Mouse (Mus musculus) limb, embryonic 11.5 days (tissue): ENCODE data around the gene Mvd. TPM values are rescaled to one million over a fixed set of nuclear protein-coding genes. Genes with fewer than 3 reads are reported as not detected.
A peak's percentile ranks its signal among the peaks of the same experiment; 100 is the strongest.

Experiments
- ATAC-seq: fragments of 200-750 bp; cut with Nextera tagmentation; 2 replicates; pipeline ENCODE4 v1.8.0; 2017; ENCODE audit warnings: low read depth; ENCODE audit not compliant: insufficient number of reproducible peaks, low FRiP score, low TSS enrichment
- DNase-seq: peaks from one replicate; pipeline ENCODE4 v3.0.0-alpha.2; 2015; ENCODE audit warnings: low spot score
- H3K27ac ChIP-seq: fragments of 300-500 bp; sonication (generic); replicated peaks from 2 replicates; pipeline ENCODE4 v1.5.1; 2014; ENCODE audit warnings: low read depth, mild to moderate bottlenecking, low read length
- H3K27me3 ChIP-seq: fragments of 300-500 bp; sonication (generic); 2 replicates; pipeline ENCODE4 v1.6.1; 2014; ENCODE audit warnings: mild to moderate bottlenecking, low read length, mixed read lengths; ENCODE audit not compliant: control insufficient read depth, insufficient read depth
- H3K36me3 ChIP-seq: fragments of 300-500 bp; sonication (generic); 2 replicates; pipeline ENCODE4 v1.6.1; 2014; ENCODE audit warnings: mild to moderate bottlenecking, low read length, moderate library complexity, mixed read lengths; ENCODE audit not compliant: control insufficient read depth, insufficient read depth
- H3K4me1 ChIP-seq: fragments of 300-500 bp; sonication (generic); 2 replicates; pipeline ENCODE4 v1.6.1; 2014; ENCODE audit warnings: low read length, mixed read lengths; ENCODE audit not compliant: control insufficient read depth, insufficient read depth
- H3K4me2 ChIP-seq: fragments of 300-500 bp; sonication (generic); 2 replicates; pipeline ENCODE4 v1.6.1; 2014; ENCODE audit warnings: low read depth, mild to moderate bottlenecking, moderate library complexity; ENCODE audit not compliant: severe bottlenecking
- H3K4me3 ChIP-seq: fragments of 300-500 bp; sonication (generic); 2 replicates; pipeline ENCODE4 v1.5.1; 2014; ENCODE audit warnings: low read depth, low read length
- H3K9ac ChIP-seq: fragments of 300-500 bp; sonication (generic); 2 replicates; pipeline ENCODE4 v1.6.1; 2014; ENCODE audit warnings: mild to moderate bottlenecking, low read length
- H3K9me3 ChIP-seq: fragments of 300-500 bp; sonication (generic); 2 replicates; pipeline ENCODE4 v1.6.1; 2016; ENCODE audit warnings: low read length; ENCODE audit not compliant: control insufficient read depth
- WGBS: fragments of 180-500 bp; shearing (Covaris S2); extraction: QIAGEN DNeasy Blood & Tissue Kit; methylation state at CpG from one replicate; pipeline ENCODE4 v1.1.7; 2014; 5-methylcytosine and 5-hydroxymethylcytosine counted together
- polyA plus RNA-seq: library from polyadenylated mRNA; unstranded; fragments of >200 nt; fragmentation: Nextera tagmentation; extraction: Ambion mirVana; gene quantifications from 2 replicates; pipeline ENCODE4 v1.2.1, GENCODE M21; 2014

The Mvd gene
- polyA plus RNA-seq = 51.3 and 51.9 TPM in 2 replicates

DNA sequence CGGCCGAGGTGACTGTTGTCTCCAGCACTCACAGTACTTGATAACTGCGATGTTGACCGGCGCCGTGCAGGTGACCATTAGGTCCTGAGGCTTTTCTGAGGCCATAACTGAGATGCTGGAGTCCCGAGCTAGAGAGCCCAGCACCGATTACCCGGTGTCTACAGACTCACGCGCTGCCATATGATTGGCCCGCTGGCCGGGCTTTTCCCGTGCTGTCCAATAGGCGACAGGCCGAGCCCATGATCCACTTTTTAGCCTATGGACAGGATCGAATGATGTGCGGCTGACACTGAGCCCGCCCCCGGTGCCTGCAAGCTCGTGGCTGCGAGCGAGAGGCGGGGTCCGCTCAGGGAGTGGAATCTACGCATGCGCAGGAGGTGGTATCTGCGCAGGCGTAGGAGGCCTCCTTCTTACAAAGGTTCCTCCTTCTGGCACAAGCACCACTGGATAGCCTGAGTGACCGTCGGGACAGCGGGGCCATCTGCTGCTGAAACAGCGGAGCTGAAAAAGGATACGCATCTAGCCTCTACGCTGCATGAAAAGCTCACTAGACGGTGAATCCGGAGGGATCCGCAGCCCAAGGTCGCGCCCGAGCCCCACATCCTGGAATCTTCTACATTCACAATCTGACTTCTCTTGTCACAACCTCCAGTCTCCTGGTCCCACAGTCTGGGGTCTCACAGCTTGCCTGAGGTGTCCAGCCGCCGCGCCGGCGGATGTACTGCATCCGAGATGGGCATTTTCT, at the start of gene Mvd:
Mvd (minus strand) TSS at position 161 of the 745 bp plus-strand sequence.
- ATAC-seq = peak; percentile 98
- Histone ChIP-seq H3K4me3 (peak within 1 kb of the TSS; percentile 50), H3K4me1 (peaks cover 3% of the 10 kb centered on the region; the same call in 1 of the 2 replicates), H3K9me3 (no peaks in the 10 kb centered on the region), H3K27ac (peak within 1 kb of the TSS; percentile 82), H3K9ac (peak within 1 kb of the TSS; percentile 83), H3K36me3 (peaks cover 1% of the 10 kb centered on the region), H3K27me3 (0 out of 2 replicates have a peak, but pooled peaks cover 2% of the 10 kb centered on the region), H3K4me2 (peak within 1 kb of the TSS; percentile 68)
- WGBS = under 1% methylated on average over 47 of the region's 47 CpGs
- DNase-seq = peak; percentile 99

DNA sequence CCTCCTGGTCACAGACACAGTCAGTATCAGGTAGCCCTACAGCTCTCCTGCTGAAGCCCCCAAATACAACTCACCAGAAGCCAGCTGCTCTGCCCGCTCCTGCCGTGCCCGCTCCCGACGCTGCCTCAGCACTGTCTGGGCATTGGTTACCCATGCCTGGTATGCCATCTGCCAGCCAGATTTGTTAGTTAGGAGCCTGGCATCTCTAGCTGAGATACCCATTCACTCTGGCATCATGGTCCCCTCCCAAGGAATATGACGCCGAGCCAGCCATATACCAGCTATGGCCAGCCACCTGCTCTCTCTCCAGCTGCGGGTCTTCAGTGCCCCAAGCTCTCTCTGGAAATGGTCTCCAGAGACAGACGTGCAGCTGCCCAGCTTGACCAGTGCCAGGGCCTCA, 45.2 kb upstream of the Mvd start:
- Histone ChIP-seq H3K4me3 (no peak overlapping the region), H3K27me3 (no peaks in the 10 kb centered on the region), H3K4me1 (no peaks in the 10 kb centered on the region), H3K36me3 (peaks cover 38% of the 10 kb centered on the region), H3K27ac (no peak overlapping the region), H3K9ac (no peak overlapping the region), H3K4me2 (no peak overlapping the region), H3K9me3 (no peaks in the 10 kb centered on the region)
- 94% methylated on average over 9 of the region's 9 CpGs for WGBS
- DNase-seq = no peak
- ATAC-seq = no peak

DNA sequence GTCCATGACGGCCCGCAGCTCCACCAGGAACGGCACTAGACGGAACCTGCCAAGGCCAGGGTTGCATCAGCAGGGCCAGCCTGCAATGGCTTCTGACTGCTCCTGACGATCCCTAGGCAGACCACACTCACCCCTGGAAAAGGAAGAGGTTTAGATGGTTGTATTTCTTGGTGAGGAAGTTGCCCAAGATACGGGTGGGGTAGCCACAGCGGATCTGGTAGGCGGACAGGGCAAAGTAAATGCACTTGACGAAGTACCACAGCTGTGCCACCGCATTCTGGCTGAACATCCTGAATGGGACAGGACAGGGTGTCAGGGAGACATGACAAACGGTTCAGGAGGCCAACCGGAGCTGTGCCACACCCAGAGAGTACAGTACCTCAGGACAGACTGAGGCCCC, 41.6 kb upstream of the Mvd start:
- H3K4me3 ChIP-seq = no peak overlapping the region
- no peaks in the 10 kb centered on the region for H3K9me3 ChIP-seq
- H3K4me1 ChIP-seq = no peaks in the 10 kb centered on the region
- H3K4me2 ChIP-seq = no peak overlapping the region
- DNase-seq = no peak
- H3K9ac ChIP-seq = no peak overlapping the region
- H3K27me3 ChIP-seq = no peaks in the 10 kb centered on the region
- peaks cover 58% of the 10 kb centered on the region for H3K36me3 ChIP-seq
- 90% methylated on average over 12 of the region's 12 CpGs for WGBS
- no peak for ATAC-seq
- H3K27ac ChIP-seq = no peak overlapping the region

DNA sequence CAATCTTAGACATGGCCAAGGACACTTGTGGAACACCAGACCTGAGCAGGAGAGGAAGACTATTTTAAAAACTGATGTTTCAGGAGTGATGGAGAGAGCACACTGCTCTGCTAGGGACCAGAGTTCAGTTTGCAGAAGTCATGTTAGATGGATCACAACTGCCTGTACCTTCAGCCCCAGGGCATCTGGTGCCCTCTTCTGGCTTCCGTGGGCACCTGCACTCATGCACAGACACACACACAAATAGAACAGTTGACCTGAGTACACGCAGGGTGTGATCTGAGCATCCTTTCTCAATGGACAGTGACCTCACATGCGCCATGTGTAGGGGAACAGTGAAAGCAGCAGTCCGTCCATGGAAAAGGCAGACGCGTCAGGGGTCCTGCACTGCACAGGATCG, 40.7 kb upstream of the Mvd start:
- no peak for ATAC-seq
- peaks cover 65% of the 10 kb centered on the region for H3K36me3 ChIP-seq
- WGBS = 96% methylated on average over 7 of the region's 7 CpGs

DNA sequence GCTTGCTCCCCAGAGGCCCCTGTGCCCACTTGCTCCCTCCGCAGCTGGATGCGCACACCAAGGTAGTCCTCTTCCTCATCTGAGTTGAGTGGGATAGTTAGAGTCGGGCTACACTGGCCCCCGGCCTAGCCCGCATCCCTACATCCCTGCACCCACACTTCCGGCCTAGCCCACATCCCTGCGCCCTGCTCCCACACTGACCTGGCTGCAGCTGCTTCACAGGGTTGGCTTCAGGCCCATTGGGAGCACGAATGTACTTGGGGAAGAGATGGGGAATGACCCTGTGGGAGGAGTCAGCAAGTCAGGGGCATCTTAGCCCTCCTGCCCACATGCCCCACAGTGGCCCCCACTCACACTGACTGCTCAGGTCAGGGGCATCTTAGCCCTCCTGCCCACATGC, 39.2 kb upstream of the Mvd start:
- Histone ChIP-seq H3K4me3 (no peak overlapping the region), H3K9ac (no peak overlapping the region), H3K27ac (no peak overlapping the region), H3K36me3 (peaks cover 61% of the 10 kb centered on the region), H3K27me3 (no peaks in the 10 kb centered on the region), H3K4me1 (no peaks in the 10 kb centered on the region), H3K4me2 (no peak overlapping the region), H3K9me3 (no peaks in the 10 kb centered on the region)
- 95% methylated on average over 8 of the region's 8 CpGs for WGBS
- no peak for DNase-seq
- no peak for ATAC-seq

More for the DNA sequence above, 40.7 kb upstream of the Mvd start:
- Histone ChIP-seq H3K9me3 (no peaks in the 10 kb centered on the region), H3K9ac (no peak overlapping the region), H3K4me1 (no peaks in the 10 kb centered on the region), H3K4me3 (no peak overlapping the region), H3K27me3 (no peaks in the 10 kb centered on the region), H3K27ac (no peak overlapping the region), H3K4me2 (no peak overlapping the region)
- DNase-seq = no peak

DNA sequence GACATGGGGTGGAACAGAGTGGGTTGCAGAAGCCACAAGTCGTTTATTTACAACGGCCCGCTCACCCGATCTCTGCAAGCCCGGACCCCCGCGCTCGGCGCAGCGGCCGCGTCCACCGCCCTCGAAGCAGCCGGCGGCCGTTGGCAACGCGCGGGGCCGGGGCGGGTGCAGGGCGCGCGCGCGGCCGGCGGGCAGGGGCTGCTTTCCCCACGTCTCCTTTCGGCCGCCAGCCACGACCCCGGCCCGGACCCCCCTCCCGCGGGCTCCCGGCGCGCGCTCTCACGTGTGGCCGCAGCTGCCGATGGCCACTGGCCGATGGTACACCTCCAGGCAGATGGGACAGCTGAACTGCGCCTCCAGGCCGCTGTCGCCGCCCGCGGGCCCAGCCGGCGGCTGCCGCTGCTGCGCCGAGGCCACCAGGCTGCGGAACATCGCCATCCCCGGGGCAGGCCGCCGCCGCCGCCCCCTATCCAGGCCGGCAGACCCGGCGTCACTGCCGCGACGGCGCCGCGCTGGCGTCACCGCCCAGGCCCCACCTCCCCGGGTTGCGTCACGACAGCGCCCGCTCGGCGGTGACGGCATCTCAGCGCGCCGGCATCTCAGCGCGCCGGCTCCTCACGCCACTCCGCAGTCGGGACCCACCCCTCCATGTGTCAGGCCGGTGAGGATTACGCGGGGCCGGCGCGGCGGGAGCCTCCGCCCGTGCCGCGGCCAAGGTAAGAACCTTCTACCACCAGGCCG, 32.5 kb upstream of the Mvd start, which contains the start of the genes Rnf166 and Ctu2:
Rnf166 (minus strand) TSS at position 485 of the 741 bp plus-strand sequence.
Ctu2 (plus strand) TSS at position 564 of the 741 bp plus-strand sequence.
- no peaks in the 10 kb centered on the region for H3K27me3 ChIP-seq

DNA sequence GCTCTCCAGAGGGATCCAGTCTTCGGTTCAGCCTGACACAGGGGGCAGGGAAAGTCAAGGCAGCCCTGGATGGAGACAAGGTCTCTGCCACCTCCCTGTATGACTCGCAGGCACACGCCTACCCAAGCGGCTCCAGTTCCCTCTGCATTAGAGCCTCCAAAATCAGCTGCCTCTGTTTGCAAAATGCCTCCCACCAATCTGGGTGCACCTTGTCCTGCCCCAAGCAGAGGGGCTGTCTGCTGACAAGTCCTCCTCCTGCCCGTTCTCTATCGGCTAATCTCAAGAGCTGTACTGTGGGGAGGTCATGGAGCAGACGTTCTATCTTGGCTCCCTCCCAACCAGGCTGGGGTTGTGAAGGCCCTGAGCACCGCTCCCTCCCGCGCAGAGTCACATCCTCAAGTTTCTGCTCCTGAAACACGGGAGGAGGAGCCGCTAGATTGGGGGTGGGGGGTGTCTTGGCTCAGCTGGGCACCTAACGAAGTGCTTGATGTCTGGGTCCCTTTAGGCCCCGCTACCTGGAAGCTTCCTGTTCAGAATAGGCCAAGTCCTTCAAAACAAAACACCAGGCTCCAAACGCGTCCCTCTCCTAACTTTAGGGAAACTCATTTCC, 31.8 kb upstream of the Mvd start:
- 13% methylated on average over 16 of the region's 16 CpGs for WGBS
- no peak for DNase-seq
- Histone ChIP-seq H3K4me3 (peak overlapping the region; percentile 91), H3K9ac (peak overlapping the region; percentile 89), H3K4me1 (peaks cover 9% of the 10 kb centered on the region), H3K27ac (no peak overlapping the region), H3K4me2 (peak overlapping the region; percentile 86), H3K36me3 (peaks cover 20% of the 10 kb centered on the region), H3K9me3 (no peaks in the 10 kb centered on the region), H3K27me3 (no peaks in the 10 kb centered on the region)
- ATAC-seq = no peak

More for the DNA sequence above, 32.5 kb upstream of the Mvd start, which contains the start of the genes Rnf166 and Ctu2:
- peak within 1 kb of the TSS; percentile 86 for H3K4me2 ChIP-seq
- no peaks in the 10 kb centered on the region for H3K9me3 ChIP-seq
- H3K4me3 ChIP-seq = peak within 1 kb of the TSS; percentile 91
- peak; percentile 97 for DNase-seq
- peaks cover 20% of the 10 kb centered on the region for H3K36me3 ChIP-seq
- peaks cover 9% of the 10 kb centered on the region for H3K4me1 ChIP-seq
- peak; percentile 88 for ATAC-seq
- peak within 1 kb of the TSS; percentile 52; the same call in 1 of the 2 replicates for H3K27ac ChIP-seq
- WGBS = 0% methylated on average over 73 of the region's 103 CpGs
- peak within 1 kb of the TSS; percentile 89 for H3K9ac ChIP-seq

DNA sequence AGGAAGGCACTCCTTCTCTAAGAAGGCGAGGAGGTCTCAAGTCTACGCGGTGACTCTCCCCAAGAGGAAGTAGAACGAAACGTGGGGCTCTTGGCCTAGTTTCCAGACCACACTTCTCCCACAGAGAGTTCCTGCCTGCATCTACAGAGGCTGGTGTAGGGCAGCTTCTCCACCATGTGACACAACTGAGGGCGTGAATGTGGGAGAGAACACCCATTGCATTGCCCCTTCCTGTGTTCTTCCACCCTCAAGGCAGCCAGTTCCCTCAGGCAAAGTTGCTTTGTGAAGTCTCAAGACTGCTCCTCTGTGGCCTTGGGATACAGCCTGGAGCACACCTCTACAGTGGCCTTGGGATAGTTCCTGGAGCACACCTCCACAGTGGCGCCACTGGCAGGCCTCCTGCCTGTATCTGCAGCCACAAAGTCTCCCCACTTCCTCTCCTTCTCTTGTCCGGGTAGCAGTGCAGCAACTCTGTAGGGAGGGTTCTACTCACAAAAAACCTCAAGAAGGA, 30.7 kb upstream of the Mvd start:
- ATAC-seq (no peak), DNase-seq (no peak)
- Histone ChIP-seq H3K9ac (no peak overlapping the region), H3K27me3 (no peaks in the 10 kb centered on the region), H3K4me2 (no peak overlapping the region), H3K27ac (no peak overlapping the region), H3K36me3 (peaks cover 9% of the 10 kb centered on the region; the same call in 1 of the 2 replicates), H3K4me1 (peaks cover 9% of the 10 kb centered on the region), H3K4me3 (no peak overlapping the region), H3K9me3 (no peaks in the 10 kb centered on the region)
- 93% methylated on average over 8 of the region's 8 CpGs for WGBS
